Mouse (Mus musculus): ENCODE results near the gene Noa1. TPM values are rescaled to one million over a fixed set of nuclear protein-coding genes. Genes with fewer than 3 reads are reported as not detected.
A peak's percentile ranks its signal among the peaks of the same experiment; 100 is the strongest.

The Noa1 gene
- total and polyA plus RNA-seq, 3 experiments, result 28.7 to 30.2 (median 29.5) TPM

GRCm38 (mm10) chr5:77254402-77254801 is 55.5 kb downstream of the Noa1 start:
- DNase-seq, result no peak

- DNase-seq, result no peak
Measured at GRCm38 (mm10) chr5:77253154-77253553, 56.7 kb downstream of the Noa1 start.

- no peak for DNase-seq
Measured at GRCm38 (mm10) chr5:77252115-77252827, 57.6 kb downstream of the Noa1 start.

- DNase-seq, result no peak
Measured at GRCm38 (mm10) chr5:77251656-77252055, 58.2 kb downstream of the Noa1 start.

GRCm38 (mm10) chr5:77250083-77250482 is 59.8 kb downstream of the Noa1 start:
- no peak for DNase-seq

- DNase-seq, result peak; percentile 24
Measured at GRCm38 (mm10) chr5:77245787-77246671, 63.9 kb downstream of the Noa1 start.

- DNase-seq, result no peak
Measured at GRCm38 (mm10) chr5:77245463-77245786, 64.5 kb downstream of the Noa1 start.

GRCm38 (mm10) chr5:77244331-77244987 is 65.4 kb downstream of the Noa1 start:
- no peak for DNase-seq

Small RNA genes lying within 50 kb of the gene (microRNA-seq; reads per million reads assigned to microRNA genes)
- gene Mir5098, result 0 reads per million in 2 experiments

Other genes starting within 250 kb of the Noa1 start
- gene Hopx, start 195.0 kb downstream of the Noa1 start, total RNA-seq (2021), result 1 to 10 TPM; 1.8 to 3.4 TPM
- gene Hopx, start 195.0 kb downstream of the Noa1 start, polyA plus RNA-seq (2012; rRNA removed), result 4.0 and 8.8 TPM in 2 replicates
- under 1 TPM in 1 of 2 experiments, not detected in 1; 0.52 TPM for gene Spink2, start 98.6 kb downstream of the Noa1 start, total RNA-seq (2021)
- 0.20 TPM in 1 of 2 replicates, not detected in the other for gene Spink2, start 98.6 kb downstream of the Noa1 start, polyA plus RNA-seq (2012; rRNA removed)
- gene Rest, start 44.6 kb downstream of the Noa1 start, total RNA-seq (2021), result 10 to 100 TPM; 18.9 to 19.6 TPM
- gene Rest, start 44.6 kb downstream of the Noa1 start, polyA plus RNA-seq (2012; rRNA removed), result 6.9 and 7.8 TPM in 2 replicates
- gene Polr2b, start 63 bp upstream of the Noa1 start, total RNA-seq (2021), result 10 to 100 TPM; 67.5 to 95.1 TPM
- 20.7 and 37.6 TPM in 2 replicates for gene Polr2b, start 63 bp upstream of the Noa1 start, polyA plus RNA-seq (2012; rRNA removed)
- 100 to 1,000 TPM; 651 to 852 TPM for gene Igfbp7, start 98.0 kb upstream of the Noa1 start, total RNA-seq (2021)
- 5,575 and 9,689 TPM in 2 replicates for gene Igfbp7, start 98.0 kb upstream of the Noa1 start, polyA plus RNA-seq (2012; rRNA removed)

Data from adrenal gland, adult 2 months (tissue).